Mouse (Mus musculus) cerebellum, postnatal 14 days (tissue): Measurements from ENCODE around the gene Ndfip2.
A peak's percentile ranks its signal among the peaks of the same experiment; 100 is the strongest.

Source experiments
- DNase-seq, 2 experiments: peaks; one replicate each; pipeline ENCODE4 v3.0.0; 2021; ENCODE audit warnings: mixed read lengths in 2 of 2

Gene Ndfip2

GRCm38 (mm10) chr14:105287972-105288371 lies 29.6 kb downstream of the Ndfip2 start:
- no peak for DNase-seq

DNA sequence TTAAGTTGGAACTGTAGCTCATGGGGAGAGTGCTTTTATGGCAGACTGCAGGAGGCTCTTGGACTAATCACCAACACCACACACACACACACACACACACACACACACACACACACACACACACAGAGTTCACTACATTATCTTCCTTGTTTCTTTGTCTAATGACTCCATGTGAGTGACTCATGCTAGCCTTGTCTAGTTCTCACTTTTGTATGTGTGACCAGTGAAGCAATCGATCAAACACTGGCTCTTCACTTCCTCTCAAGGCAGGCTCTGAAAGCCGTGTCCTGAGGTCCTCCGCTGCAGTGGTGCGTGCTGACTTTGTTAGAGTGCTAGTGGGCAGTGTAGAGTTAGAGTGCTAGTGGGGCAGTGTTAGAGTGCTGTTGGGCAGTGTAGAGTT lies 30.2 kb downstream of the Ndfip2 start:
- no peak for DNase-seq

DNA sequence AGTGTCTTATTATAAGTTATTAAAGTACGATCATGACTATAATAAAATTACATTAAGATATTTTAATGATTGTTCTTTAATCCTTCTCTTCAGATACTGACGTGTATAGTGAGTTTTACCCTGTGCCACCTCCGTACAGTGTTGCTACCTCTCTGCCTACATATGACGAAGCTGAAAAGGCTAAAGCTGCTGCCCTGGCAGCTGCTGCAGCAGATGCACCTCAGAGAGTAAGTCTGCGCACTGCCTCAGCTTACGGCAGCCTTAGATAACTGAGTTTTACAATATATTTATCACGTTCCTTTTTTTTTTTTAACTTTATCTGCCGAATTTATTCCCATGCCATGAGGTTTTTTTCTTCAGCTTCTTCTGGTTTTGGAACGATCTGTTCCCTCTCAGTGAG lies 33.8 kb downstream of the Ndfip2 start:
- no peak for DNase-seq

- DNase-seq = no peak
Measured at GRCm38 (mm10) chr14:105293777-105294176, 35.4 kb downstream of the Ndfip2 start.

DNA sequence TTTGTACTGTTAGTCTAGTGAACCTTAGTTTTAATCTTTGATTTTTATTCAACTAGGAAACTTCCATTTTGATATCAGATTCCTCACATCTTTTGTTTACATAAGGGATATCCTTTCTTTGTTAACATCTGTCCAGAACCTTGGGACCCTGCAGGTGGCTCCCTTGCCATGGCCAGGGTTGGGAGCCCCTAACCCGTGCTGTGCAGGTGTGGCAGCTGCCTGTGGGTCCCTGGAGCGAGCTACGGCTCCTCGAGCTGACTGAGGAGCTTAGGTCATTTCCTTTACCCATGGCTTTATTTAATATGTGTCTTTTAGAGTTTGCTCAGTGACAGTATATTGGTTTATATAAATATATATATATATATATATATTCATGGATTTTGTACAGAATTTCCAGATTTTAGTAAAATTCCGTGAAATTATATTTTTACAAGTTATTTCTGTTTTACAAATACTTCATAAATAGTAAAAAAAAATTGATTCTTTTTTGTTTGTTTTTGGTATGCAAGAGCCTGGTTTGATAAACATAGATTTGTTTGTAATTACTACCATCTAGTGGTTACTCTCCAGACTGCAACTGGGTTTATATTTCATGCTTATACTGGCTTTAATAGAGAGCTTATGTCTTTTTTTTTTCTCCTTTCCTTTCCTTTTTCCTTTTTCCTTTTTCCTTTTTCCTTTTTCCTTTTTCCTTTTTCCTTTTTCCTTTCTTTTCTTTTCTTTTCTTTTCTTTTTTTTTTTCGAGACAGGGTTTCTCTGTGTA lies 37.6 kb downstream of the Ndfip2 start:
- peak in 1 of 2 experiments; percentile 72 for DNase-seq

GRCm38 (mm10) chr14:105299744-105300255 lies 41.4 kb downstream of the Ndfip2 start:
- no peak for DNase-seq

GRCm38 (mm10) chr14:105300551-105300950 lies 42.2 kb downstream of the Ndfip2 start:
- DNase-seq = no peak

- no peak for DNase-seq
Measured at GRCm38 (mm10) chr14:105302708-105303107, 44.3 kb downstream of the Ndfip2 start.

DNA sequence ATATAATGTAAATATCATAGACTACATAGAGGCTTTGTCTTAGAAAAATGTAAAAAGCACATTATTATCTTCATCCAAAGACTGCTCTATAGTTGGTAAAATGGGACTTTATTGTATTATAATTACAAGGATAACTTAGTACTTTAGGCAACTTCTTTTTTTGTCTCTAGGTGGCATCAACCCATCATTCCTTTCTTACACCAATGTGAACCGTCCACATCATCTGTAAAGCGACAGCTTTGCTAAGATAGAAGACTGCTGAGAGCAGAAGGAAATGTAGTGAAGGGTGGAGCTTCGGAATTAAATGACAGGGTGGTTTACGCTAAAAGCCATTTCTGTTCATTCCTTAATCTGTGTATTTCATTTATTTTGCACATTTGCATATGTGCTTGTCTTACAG lies 49.3 kb downstream of the Ndfip2 start:
- no peak for DNase-seq

DNA sequence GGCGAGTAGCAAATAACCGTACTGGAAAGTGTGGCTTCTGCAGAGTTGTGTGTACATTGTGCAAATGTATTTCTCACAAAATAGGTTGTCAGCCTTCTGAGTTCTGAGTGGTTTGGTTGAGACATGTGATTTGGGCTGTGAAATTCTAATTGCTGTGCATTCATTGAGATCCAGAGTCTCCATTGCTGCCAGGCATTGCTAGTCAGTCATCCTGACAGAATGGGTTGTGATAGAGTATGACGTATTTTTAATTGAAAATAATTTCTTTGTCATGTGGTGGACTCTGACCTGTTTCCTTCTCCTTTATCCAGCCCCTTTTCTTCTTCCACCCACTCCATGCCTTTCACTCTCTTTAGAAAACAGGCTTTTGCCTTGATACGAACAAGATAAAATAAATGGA lies 54.0 kb downstream of the Ndfip2 start:
- DNase-seq = no peak

DNA sequence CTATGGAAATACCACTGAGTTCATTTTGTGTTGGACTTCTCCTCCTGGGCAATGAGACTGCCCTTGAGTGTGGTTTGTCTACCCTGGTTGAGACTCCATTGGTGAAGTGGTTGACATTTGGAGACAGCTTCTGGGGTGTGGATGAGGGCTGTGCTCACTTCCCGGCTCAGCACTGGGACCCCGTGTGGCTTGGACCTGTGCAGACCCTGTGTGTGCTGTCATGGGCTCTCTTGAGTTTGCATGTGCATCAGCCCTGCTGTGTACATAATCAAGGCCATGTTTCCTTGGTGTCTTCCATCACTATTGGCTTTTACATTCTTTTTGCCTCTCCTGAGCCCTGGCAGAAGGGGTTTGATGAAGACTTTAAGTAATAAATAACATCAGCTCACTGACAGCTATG lies 54.6 kb downstream of the Ndfip2 start:
- DNase-seq = no peak

DNA sequence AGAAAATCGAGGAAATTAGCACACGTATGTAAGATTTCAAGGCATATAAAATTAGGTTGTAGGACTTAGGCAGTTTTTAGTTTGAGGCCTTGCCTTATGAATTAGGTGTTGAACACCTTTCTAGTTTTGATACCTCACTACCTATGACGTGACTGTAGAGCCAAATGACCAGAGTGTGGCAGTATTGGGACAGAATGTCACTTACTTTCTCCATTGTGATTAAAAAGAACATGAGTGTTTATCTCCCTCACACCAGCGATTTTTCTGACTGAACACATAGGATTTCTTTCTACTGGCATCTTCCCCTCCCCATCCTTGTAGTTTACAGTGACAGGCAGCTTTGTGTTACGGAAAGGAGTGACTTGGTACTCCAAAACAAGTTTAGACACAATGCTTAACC lies 55.5 kb downstream of the Ndfip2 start:
- DNase-seq = peak; percentile 50 to 59

DNA sequence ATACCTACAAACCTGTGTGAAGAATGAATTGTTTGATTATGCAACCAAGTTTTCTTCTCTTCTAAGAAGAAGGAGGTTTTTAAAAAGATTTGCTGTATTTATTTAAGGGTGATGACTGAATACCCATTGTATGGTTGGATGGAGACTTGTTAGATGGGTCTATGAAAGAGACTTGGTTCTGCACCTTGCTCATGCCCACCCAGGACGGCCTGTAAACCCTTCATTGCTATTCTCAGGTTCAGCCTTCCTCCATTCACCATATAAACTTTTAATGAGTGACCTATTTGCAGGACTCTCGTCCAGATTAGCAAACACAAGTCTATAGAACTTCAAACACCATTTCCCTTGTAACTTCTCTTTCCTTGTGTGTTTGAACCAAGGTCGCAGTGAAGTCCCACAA lies 63.3 kb downstream of the Ndfip2 start:
- DNase-seq = no peak

GRCm38 (mm10) chr14:105322829-105323228 lies 64.5 kb downstream of the Ndfip2 start:
- no peak for DNase-seq

DNA sequence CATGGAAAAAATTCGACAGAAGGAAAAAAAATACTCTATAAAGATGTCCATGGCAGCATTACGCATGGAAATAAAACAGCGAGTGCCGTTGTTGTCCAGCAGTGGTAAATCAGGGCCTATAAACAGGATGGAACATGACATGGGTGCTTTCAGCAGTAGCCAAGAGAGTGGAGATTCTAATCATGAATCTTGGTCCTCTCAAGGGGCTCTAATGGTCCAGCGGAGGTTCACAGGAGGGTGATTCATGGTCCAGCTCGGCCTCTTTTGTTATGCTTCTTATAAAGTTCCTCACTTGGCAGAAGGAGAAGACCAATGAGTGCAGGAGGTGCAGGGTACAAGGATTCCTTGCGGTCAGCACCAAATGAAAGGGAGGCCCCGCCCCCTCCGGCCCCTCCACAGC lies 65.1 kb downstream of the Ndfip2 start:
- DNase-seq = no peak

GRCm38 (mm10) chr14:105328397-105329302 lies 70.3 kb downstream of the Ndfip2 start:
- DNase-seq = peak; percentile 71 to 76

DNA sequence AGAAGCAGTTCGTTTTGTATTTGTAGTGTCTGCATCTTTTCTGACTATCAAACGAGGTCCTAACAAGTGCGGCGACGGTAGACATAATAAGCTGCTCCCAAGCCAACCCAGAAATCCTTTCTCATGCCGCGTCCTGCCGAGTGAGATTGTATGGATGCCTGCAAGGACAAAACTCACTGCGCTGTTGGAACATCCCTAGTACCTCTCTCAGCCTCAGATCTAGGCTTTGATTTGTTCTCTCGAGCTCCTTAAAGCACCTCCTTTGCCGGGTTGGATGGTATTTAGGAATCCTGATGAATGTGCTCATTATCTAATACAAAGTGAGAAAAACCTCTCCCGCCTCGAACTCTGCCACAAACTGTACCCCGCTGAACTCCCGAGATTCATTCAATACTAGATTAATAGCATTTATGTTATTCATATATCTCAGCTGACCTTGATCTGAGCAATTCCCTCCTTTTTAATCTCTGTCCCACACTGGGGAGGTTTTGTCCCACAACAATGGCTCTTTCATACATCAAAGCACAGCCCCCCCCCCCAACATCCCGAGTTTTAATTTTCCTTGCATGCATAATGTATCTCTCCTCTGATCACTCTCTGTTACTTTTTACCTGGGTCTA lies 75.2 kb downstream of the Ndfip2 start:
- peak; percentile 63 to 71 for DNase-seq

DNA sequence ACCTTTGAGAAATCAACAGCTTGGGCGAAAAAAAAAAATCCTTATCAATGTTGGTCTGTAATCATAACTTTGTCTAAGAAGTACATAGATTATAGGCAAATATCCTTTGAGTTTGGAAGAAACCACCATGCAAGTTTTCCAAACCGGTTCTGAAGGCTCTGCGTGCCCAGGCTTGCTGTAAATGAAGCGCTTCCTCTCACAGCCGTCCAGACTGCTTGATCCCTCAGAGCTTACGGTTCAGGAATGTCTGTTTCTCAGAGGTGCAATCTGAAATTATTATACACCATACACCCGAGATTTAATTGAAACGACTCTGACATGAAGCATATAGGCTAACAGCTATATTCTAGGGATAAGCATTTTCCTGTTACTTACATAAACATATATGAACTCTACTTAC lies 83.4 kb downstream of the Ndfip2 start:
- no peak for DNase-seq

GRCm38 (mm10) chr14:105354121-105354520 lies 95.7 kb downstream of the Ndfip2 start:
- no peak for DNase-seq
